Mouse (Mus musculus): ENCODE results near the gene Dstn.

Gene Dstn

DNA sequence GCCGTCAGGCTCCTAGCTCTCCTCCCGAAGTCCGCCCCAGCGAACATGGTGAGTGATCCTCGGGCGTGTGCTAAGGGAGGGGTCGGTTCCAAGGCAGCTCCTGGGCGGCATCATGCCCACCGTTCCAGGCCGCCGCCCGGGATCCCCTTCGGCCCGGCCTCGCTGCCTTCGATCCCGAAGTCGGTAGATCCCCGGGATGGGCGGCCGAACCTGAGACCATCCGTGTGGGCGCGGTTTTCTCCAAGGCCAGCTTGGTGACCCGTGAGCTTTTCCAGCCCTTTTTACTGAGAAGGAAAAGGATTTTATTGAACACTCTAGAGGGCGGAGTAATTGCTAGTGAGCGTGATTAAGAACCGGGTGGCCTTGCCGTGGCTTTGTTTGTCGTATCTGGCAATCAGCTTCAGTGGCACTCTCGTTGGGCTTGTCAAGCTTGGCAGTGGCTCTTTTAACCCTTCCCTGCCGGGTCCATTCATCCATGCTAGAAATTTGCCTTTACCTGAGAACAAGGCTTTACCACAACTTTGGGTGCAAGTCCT lies 548 bp downstream of the Dstn start:
- DNase-seq (ENCODE audit: extremely low read depth, low read depth): peak; percentile 47

DNA sequence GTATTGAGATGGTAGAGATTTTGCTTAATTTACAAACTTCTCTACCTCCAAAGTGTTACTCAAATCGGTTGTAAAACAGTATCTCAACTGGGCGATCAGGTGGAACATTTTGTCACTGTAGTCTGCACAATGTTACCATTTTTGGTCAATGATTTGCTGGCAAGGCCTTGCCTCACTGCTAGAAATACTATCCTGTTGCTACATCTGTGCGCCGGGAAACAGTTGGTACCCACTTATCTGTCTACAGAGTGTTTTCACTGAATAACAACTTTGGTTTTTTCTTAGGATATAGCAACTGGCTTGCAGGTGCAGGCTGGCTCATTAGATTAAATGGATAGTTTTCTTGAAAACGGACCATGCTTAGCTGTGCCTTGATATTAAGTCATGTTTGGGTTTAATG lies 1.1 kb downstream of the Dstn start:
- peak; percentile 78 for DNase-seq (ENCODE audit: extremely low read depth, low read depth)

DNA sequence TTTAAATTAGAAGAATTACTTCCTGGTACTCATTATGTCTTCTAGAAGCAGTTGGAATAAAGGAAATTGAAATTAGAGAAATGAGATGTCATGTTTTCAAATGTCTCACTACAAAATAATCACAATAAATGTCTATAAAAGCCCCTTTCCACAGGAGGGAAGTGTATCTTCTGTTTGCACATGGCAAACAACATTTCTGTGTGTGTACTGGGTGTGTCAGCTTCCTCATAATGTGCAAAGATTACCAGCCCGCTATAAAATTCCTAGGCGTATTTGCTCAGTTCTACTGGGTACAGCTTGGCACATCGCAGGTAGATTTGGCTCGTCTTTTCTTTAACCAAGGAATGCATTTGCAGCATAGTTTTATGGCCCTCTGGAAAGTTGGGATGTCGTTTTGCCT lies 2.5 kb downstream of the Dstn start:
- peak; percentile 57 for DNase-seq (ENCODE audit: extremely low read depth, low read depth)

DNA sequence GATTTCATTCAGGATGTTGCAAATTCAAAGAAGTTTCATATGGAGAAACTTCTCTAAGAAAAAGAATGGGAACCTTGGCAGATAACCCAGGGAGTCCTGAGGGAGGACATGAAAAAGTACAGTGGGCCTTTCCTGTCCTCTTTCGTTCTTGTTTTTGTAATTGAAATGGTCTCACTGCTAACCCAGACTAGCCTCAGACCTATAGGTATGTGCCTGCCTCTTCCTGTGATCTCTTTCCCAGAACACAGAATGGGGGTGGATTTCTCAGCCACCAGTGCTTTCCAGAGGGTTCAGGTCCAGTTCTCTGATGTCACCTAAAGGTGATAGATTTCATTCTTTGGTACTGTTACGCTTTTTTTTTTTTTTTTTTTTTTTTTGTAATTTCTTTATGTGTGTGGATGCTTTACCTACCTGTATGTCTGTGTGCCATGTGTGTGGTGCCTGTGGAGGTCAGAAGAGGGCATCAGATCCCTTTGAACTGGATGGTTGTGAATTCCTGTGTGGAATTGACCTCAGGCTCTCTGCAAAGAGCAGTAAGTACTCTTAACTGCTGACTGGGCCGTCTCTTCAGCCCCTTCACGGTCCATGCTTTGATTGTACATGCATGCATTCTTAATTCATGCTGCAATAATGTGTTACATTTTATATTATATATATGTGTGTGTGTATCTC lies 3.8 kb downstream of the Dstn start:
- DNase-seq (ENCODE audit: extremely low read depth, low read depth): no peak

DNA sequence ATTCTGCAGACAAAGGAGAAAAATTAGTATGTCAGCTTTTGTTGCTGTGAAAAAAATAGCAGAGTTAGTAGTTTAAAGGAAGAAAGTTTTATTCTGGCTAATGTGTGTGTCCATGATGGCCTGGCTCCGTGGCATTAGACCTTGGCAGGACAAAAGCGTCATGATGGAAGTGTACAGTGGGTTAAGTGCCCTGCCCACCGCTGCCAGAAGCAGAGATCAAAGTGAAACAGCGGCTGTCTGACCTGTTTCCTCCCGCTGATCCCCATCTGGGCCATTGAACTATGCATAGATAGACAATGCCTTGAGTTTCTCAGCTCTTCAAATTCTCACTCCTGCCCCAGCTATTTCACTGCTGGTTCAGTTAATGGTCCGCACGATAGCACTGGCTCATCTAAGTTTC lies 9.0 kb downstream of the Dstn start:
- no peak for DNase-seq (ENCODE audit: extremely low read depth, low read depth)

DNA sequence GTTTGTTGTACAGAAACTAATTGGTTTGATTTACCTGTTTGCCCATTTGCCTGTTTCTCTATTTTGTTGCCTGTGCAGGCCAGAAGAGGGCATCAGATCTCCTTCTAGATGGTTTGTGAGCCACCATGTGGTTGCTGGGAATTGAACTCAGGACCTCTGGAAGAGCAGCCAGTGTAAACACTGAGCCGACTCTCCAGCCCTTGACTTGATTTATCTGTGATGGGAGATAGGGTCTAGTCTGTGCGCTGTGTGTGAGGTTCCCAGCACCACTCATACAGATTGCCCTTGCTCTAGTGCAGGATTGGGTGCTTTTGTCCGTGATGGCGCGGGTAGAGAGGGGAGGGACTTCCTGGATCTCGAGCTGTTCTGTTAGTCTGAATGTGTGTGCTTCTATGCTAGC lies 10.7 kb downstream of the Dstn start:
- no peak for DNase-seq (ENCODE audit: extremely low read depth, low read depth)

DNA sequence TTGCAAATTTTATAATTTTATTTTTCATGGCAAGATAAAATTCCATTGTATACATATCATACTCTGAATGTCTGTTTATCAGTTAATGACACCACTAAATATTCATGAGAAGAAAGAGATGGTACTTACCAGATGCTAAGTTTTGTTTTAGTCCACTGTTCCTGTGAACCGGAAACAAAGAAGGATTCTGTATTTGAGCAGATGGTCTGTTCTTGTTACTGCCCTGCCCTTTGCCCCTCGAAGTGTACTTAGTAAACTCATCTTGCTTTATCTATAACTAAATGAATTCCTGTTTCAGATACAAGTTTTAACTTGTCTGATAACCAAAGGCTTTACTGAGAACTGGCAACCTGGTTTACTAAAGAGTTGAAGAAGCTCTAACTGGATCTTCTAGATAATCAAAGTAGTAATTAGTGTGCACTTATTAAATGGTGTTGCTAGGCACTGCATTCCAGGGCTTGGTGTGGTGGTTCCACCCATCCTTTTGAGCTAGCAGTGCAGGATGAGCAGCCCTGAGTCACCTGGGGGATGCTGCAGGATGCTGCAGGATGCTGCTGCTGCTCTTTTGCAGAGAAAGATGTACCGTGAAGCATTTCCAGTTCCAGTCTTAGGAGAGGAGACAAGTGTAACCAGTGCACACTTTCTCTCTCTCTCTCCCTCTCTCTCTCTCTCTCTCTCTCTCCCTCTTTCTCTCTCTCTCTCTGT lies 14.6 kb downstream of the Dstn start:
- DNase-seq (ENCODE audit: extremely low read depth, low read depth): no peak

DNA sequence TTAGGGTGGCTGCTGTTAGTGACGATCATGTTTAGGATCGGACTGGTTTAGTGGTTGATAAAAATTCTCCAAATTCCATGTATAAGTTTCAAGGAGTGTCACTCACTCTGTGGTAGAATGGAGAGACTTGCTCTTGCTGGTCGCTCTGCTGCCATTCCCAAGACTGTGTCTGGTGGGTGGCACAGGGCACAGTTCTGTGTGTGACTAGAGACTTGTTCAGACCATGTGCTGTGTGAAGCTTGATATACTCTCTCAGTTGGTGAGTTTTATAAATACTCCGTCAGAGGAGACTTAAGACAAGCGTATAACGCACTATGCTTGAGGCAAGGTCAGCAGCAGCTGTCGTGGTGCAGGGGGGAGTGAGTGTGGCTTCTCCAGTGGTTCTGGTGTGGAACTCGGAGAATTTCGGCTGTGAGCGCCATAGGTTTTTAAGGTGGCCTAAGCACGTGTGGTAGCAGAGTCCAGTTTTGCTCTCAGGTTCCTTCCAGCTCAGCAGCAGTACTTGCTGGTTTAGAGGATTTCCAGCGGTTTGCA lies 17.3 kb downstream of the Dstn start:
- DNase-seq (ENCODE audit: extremely low read depth, low read depth): no peak

DNA sequence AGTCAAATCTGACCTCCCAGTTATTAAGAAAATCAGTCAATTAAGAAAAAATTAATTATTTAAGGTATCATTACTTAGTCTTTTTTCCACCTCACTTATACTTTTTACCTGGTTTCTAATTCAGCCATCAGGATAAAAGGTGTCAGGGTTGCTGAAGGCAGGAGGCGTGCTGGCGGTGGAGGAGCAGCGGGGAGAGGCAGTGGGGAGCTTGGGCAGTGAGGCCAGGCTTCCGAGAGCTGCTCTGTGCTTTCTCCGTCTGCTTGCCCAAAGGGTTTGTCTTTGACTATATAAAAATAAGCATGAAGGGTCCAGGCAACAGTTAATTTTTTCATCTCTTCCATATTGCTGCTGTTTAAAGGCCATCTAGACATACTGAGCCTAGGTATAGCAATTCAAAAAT lies 18.4 kb downstream of the Dstn start:
- no peak for DNase-seq (ENCODE audit: extremely low read depth, low read depth)

DNA sequence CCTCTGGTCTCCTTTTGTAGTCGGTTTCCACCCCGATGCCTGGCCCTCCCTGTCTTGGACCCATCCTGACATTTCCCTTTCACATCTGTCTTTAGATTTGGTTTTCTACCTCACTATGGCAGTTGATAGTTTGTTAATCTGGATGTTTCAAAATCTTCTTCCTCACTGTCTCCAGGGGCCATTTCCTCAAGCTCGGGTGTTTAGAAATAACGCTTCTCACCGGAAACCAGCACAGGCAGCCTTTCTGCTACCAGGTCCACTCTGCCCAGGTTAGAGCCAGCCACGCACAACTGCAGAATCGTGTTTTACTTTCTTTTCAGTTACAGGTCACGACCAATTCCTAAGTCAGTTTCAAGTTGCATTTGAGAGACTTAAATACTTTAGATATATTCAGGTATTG lies 19.3 kb downstream of the Dstn start:
- DNase-seq (ENCODE audit: extremely low read depth, low read depth): no peak

DNA sequence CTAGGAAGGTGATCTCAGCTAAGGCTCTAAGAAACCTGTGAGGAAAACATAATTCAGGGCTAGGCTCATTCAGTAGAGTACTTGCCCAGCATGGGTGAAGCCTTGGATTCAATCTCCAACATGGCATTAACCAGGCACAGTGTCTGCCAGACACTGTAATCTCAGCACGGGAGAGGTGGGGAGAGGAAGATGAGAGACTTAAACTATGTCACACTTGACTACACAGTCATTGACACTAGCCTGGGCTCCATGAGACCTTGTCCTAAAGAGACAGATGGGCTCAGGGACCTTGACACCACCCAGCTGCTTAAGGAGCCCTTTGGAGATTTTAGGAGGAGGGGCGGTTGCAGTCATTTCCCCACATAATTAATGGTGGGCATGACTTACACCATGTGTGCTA lies 22.7 kb downstream of the Dstn start:
- no peak for DNase-seq (ENCODE audit: extremely low read depth, low read depth)

DNA sequence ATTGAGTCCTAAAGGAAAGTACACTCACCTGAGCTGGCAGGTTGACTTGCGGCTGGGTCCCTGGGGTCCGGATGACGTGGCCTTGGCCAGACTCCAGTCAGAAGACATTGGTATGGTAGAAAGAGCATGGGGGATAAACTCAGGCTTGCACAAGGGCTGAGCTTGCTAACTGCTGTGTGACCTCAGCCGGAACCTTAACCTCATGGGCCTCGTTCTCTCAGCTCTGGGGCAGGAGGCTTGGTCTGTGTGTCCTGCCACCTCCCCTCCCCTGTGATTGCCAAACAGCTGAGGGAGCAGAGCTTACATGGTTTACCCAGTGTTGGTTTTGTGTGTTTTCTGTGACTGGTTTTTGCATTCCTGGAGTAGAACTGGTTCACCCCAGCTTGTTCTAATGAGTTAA lies 25.3 kb downstream of the Dstn start:
- DNase-seq (ENCODE audit: extremely low read depth, low read depth): no peak

DNA sequence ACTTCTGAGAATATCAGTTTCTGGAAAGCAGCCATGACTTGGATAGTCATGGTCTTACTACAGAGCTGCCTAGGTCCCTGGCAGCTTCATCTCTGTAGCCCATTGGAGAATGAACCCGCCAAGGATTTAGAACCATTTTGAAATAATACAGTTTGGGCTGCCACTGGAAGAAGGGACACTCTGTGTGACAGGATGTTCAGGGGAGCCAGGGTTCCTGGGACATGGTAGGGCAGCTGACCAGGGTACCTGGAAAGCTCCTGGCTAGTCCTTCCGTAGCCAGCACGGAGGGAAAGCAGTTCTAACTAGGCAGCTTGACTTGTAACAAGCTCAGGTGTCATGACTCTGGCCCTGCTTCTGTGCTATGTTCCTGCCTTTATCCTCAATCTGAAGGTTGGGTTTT lies 29.7 kb downstream of the Dstn start:
- DNase-seq (ENCODE audit: extremely low read depth, low read depth): no peak

DNA sequence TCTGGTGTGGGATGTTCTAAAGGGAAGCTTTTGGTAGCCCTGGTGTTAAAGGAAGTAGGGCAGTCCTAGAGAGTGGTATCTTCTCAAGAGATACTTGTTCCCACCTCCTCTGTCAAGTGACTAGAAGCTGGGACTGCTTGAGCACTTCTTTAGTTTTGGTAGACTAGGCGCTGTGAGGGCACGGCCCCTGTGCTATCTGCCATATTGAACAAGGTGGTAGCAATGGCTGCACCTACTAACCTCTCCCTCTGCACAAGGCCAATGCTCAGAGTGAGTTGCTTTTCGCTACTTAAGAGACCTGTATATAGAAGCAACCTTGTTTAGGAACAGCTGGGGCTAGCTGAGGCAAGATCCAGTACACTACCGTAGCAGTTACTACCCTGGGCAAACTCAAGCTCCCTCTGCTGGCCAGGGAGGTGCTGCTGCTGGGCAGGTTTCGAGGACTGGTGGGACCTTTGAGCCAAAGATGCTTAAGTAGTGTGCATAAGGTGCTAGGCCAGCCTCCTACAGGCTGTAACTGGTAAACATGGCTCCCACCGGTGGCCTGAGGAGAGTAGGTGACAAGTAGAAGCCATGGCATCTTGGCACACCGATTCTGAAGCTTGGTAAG lies 30.5 kb downstream of the Dstn start:
- no peak for DNase-seq (ENCODE audit: extremely low read depth, low read depth)

DNA sequence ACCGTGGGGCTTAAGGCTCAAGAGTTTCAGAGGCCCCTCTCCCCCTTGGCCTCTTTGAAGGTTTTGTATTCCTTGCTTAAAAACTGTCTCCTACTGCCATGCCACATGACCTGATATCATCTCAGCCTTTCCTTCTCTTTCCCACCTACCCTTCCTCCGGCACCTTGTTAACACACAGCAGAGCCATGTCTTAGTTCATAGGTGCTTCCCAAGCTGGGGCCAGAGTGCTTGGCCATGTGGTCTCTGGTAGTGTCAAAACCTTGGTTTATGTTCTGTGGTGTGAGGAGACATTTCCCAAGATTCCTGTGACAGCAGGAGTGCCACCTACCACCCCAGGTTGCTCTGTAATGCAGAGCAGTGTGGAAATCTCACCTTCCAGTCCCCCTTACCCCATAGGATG lies 31.3 kb downstream of the Dstn start:
- no peak for DNase-seq (ENCODE audit: extremely low read depth, low read depth)

DNA sequence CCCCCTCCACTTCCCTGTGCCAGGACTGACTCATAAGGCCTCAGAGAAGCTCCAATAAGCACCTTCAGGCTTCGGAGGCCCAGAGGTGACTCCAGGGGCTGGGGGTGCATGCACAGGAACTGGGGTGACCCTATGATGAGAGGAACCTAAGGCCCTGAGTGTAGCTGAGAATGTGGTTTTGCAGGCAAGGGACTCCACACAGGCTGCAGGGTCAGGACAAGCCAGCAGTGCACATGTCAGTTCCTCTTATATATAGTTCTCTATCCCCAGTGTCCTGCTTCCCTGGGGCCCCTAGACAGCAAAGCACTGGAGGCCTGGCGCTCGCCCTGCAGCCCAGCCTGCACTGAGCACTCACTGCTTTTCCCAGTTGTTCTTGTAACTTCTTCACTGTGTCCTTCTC lies 32.9 kb downstream of the Dstn start:
- DNase-seq (ENCODE audit: extremely low read depth, low read depth): no peak

DNA sequence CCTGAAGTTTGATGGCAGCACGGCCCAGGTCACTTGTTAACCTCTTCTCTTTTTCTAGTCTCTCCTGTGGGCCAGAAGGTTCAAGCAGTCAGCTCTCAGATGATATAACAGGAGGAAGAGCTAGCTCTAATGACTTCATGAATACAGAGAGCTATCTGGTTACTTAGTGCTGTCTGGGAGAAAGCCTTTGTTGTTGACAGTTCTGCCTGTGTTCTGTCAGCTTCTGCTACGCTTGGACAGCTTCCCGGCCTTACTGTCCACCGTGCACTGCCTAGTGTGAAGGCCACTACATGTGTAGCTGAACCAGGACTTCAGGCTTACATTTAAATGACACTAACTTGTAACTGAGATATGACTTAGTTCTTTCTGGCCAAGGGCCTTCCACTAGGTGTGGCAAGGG lies 33.3 kb downstream of the Dstn start:
- no peak for DNase-seq (ENCODE audit: extremely low read depth, low read depth)

DNA sequence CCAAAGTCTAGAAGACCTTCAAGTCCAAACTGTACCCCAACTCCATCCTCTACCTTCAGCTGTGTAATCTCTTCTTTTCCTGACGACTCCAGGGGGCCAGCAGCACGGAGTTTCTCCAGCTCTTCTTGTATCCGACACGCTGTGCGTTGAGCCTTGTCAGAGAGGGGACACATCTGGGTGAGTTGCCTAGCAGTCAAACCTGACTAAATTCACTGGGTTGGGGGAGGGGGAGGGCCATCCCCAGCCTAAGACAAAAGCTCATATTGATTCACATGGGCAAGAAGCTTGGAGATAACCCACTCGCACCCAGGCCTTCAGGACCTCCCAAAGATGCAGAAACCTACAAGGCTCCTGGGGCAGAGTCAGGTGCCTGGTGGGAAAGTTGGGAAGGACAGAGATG lies 34.1 kb downstream of the Dstn start:
- DNase-seq (ENCODE audit: extremely low read depth, low read depth): no peak

DNA sequence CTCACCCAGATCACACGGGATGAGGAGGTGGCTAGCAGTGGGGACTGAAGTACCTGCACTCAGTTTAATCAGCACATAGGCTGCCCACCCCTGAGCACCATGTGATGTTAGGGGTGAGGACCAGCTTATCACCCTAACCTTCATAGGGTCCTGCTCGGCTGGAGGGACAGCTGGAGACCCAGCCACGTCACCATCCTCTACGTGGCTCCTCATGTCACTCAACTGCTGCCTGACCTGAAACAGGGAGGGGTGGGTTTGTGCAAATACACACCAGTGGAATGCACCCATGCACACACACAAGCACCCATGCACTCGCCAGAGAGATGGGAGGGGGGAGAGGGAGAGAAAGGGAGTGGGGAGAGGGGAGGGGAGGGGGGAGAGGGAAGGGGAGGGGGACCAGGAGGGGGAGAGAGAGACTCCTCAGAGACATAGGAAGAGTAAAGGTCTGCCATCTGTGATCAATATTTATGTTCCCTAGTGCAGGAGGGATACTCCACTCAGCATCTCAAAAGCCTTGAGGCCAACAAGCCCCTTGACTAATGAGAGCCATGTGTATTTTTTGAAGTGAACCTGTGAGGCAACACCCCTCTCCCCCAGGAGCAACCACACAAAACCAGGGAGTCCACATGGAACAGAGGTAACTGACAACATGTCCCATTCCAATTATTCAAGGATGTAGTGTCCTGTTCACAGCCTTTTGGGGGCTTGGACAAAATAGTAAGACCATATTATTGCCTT lies 35.3 kb downstream of the Dstn start:
- no peak for DNase-seq (ENCODE audit: extremely low read depth, low read depth)

DNA sequence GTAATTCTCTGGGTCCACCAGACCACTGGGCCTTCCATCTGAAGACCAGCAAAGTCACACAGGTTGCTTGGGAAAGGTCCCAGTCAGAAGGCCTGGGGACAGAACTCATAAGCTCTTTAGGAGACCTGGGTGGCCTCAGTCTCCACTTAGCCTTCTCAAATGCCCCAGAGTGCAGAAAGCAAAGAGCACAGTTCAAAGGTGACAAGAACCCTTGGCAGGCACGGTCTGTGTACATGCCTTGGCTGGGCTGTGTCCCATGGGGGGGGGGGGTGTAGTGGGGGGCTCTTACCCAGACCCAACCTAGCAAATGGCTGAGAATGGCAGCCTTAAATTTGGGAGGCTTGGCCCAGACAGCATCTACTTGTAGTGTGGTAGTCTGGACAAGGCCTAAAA lies 35.9 kb downstream of the Dstn start:
- no peak for DNase-seq (ENCODE audit: extremely low read depth, low read depth)

DNA sequence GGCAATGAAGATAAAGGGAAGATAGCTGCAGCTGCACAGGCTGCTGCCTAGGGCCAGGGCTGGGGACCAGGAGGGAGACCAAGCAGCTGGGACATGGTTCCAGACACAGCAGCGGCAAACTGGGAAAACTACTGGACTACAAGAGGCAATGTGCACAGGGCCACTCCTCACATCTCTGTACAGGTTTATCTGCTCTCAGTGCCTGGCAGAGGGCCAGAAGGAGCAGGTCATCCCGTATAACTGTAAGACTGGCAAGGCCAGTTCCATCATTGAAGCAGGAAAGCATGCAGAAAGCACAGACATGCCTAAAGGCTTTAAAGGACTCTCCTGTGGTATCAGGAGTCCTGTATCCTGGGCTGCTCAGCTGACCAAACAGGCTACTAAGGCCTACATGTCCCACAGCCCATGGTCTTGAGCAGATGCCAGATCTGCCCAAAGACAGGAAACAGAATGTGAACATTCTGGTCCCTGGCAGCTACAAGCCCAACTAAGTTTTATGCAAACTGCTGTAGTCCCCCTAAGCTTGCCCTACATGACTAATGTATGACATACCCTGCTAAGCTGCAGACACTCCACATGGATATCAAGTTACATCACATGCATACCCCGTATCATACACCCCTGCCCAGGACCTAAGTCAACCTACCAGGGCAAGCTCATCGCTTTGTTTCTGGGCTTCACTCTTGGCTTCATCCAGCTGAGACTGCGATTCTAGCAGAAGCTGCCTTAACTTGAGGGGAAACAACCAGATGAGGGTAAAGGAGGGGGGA lies 36.6 kb downstream of the Dstn start:
- no peak for DNase-seq (ENCODE audit: extremely low read depth, low read depth)
